Mouse (Mus musculus) forebrain, embryonic 13.5 days (tissue): ENCODE measurements around the gene Cda. TPM values are rescaled to one million over a fixed set of nuclear protein-coding genes. Genes with fewer than 3 reads are reported as not detected.
A peak's percentile ranks its signal among the peaks of the same experiment; 100 is the strongest.

Experiments
- ATAC-seq: fragments of 200-750 bp; cut with Nextera tagmentation; 2 replicates; pipeline ENCODE4 v1.8.0; 2017
- H3K27ac ChIP-seq: fragments of 300-500 bp; sonication (generic); 2 replicates; pipeline ENCODE4 v1.5.1; 2015; ENCODE audit warnings: inconsistent platforms, mild to moderate bottlenecking, moderate library complexity
- H3K27me3 ChIP-seq: fragments of 300-500 bp; sonication (generic); 2 replicates; pipeline ENCODE4 v1.6.1; 2015; ENCODE audit warnings: mild to moderate bottlenecking, inconsistent platforms
- H3K36me3 ChIP-seq: fragments of 300-500 bp; sonication (generic); 2 replicates; pipeline ENCODE4 v1.6.1; 2015; ENCODE audit warnings: mild to moderate bottlenecking, inconsistent platforms; ENCODE audit not compliant: poor library complexity, severe bottlenecking
- H3K4me1 ChIP-seq: fragments of 300-500 bp; sonication (generic); 2 replicates; pipeline ENCODE4 v1.6.1; 2015; ENCODE audit warnings: inconsistent platforms
- H3K4me2 ChIP-seq: fragments of 300-500 bp; sonication (generic); 2 replicates; pipeline ENCODE4 v1.6.1; 2015; ENCODE audit warnings: inconsistent platforms, mild to moderate bottlenecking, moderate library complexity
- H3K4me3 ChIP-seq: fragments of 300-500 bp; sonication (generic); 2 replicates; pipeline ENCODE4 v1.5.1; 2015; ENCODE audit warnings: mild to moderate bottlenecking, inconsistent platforms
- H3K9ac ChIP-seq: fragments of 300-500 bp; sonication (generic); 2 replicates; pipeline ENCODE4 v1.6.1; 2015; ENCODE audit warnings: mild to moderate bottlenecking, inconsistent platforms
- H3K9me3 ChIP-seq: fragments of 300-500 bp; sonication (generic); replicated peaks from 2 replicates; pipeline ENCODE4 v1.6.1; 2016; ENCODE audit warnings: inconsistent platforms
- WGBS: fragments of 180-500 bp; shearing (Covaris S2); methylation state at CpG from one replicate; pipeline ENCODE4 v1.1.7; 2015; 5-methylcytosine and 5-hydroxymethylcytosine counted together
- polyA plus RNA-seq: library from polyadenylated mRNA; unstranded; fragments of >200 nt; fragmentation: Nextera tagmentation; extraction: Ambion mirVana; gene quantifications from 2 replicates; pipeline ENCODE4 v1.2.1, GENCODE M21; 2015

The Cda gene
- polyA plus RNA-seq, 1 experiment from 2014 or later, result 2.2 TPM

DNA sequence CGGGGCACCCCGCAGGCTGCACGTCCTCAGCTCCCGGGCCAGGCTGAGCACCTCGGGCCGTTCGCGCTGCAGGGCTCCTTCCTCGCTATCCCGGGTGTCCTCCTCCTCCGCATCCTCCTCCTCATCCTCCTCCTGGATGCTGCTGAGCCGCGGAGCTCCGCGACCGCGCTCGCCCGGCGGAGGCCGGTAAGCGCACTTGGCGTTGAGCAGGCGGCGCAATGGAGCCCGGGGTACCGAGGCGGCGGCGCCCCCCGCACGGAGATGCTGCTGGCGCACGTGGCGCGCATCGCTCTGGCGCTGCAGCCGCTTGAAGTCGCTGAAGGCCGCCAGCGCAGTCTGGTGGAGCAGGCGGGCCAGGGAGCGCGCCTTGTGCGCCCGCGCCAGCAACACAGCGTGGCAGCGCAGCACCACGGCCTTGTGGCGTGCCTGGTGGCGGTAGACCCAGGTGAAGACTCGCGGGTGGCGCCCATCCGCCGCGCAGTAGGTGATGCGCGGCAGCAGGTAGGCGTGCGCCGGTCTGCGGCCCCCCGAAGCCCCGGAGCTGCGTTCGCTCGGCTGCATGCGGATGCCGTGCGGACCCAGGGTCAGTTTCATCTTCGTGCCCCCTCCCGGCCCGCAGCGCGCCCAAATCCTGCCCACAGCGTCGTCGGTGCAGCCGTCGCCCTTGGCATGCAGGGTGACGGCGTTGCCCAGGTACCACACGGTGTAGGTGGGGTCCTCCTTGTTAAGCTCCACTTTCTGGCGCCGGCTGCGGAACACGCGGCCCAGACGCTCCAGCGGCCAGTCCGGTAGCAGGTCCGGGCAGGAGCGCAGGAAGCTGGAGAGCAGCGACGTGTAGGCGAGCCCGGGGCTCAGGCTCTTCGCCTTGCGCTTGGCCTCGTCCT lies 27.5 kb upstream of the Cda start:
- Histone ChIP-seq H3K4me2 (peak overlapping the region; percentile 65), H3K27me3 (peaks cover 83% of the 10 kb centered on the region), H3K27ac (no peak overlapping the region), H3K36me3 (no peaks in the 10 kb centered on the region), H3K9me3 (no peaks in the 10 kb centered on the region), H3K4me3 (peak overlapping the region; percentile 37), H3K9ac (peak overlapping the region; percentile 48), H3K4me1 (peaks cover 21% of the 10 kb centered on the region)
- peak; percentile 61; the same call in 1 of the 2 replicates for ATAC-seq
- under 1% methylated on average over 91 of the region's 103 CpGs for WGBS

DNA sequence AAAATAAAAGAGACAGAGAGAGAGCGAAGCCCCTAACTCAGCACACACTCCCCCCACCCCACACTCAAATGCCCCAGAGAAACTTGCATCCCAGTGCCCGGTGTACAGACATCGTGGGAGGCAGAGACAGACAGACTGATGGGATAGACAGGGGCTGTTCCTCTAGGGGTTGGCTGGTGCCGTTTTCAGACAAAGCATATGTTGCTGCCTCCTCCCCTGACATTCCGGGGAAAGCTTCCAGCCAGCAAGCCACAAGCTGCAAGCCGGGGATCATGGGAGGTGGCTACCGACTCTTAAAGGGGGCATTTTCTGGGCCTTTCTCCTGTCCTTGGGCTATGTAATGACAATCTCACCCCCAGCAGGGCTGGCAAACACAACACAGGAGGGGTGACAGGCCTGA lies 25.9 kb upstream of the Cda start:
- no peak overlapping the region for H3K27ac ChIP-seq
- H3K4me2 ChIP-seq, result no peak overlapping the region
- no peaks in the 10 kb centered on the region for H3K36me3 ChIP-seq
- H3K9me3 ChIP-seq, result no peaks in the 10 kb centered on the region
- WGBS, result 59% methylated on average over 7 of the region's 7 CpGs
- no peak overlapping the region for H3K4me3 ChIP-seq
- no peak for ATAC-seq
- no peak overlapping the region for H3K9ac ChIP-seq
- peaks cover 77% of the 10 kb centered on the region for H3K27me3 ChIP-seq
- peaks cover 21% of the 10 kb centered on the region for H3K4me1 ChIP-seq

DNA sequence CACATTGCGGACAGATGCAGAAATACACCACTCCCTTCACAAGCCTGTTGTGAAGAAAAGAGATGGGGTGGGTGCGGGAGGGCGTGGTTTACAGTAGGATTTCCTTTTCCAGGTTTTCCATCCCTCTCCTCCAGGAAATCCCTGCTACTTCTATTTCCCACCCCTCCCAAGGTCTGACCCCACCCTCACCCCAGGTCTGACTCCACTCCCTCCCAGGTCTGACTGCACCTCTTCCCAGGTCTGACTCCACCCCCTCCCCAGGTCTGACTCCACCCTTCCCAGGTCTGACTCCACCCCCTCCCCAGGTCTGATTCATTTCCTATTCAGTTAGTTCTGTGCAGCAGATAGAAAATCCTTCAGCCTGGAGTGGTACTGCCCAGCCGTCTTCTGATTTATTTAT lies 16.0 kb upstream of the Cda start:
- no peaks in the 10 kb centered on the region for H3K36me3 ChIP-seq
- H3K4me2 ChIP-seq, result no peak overlapping the region
- no peaks in the 10 kb centered on the region for H3K9me3 ChIP-seq
- no peak overlapping the region for H3K9ac ChIP-seq
- H3K27me3 ChIP-seq, result no peaks in the 10 kb centered on the region
- WGBS, result 50% methylated on average over 4 of the region's 4 CpGs
- ATAC-seq, result no peak
- peaks cover 11% of the 10 kb centered on the region for H3K4me1 ChIP-seq
- no peak overlapping the region for H3K27ac ChIP-seq
- no peak overlapping the region for H3K4me3 ChIP-seq

DNA sequence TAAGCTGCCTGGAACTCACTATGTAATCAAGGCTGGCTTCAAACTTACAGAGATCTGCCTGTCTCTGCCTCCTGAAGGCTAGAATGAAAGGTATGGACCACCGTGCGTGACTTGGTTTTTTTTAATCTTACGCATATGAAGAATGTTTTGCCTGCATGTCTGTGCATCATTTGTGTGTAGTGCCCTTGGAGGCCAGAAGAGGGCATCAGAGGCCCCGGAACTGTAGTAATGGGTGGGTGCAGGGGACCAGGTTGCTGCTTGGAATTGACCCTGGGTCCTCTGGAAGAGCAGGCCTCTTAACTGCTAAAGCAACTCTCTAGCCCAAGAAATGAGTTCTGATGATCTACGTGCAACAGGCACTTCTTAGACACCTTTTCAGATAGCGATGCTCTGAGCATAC lies 14.7 kb upstream of the Cda start:
- Histone ChIP-seq H3K27ac (no peak overlapping the region), H3K4me3 (no peak overlapping the region), H3K4me1 (peaks cover 11% of the 10 kb centered on the region), H3K9ac (no peak overlapping the region), H3K27me3 (no peaks in the 10 kb centered on the region), H3K9me3 (no peaks in the 10 kb centered on the region), H3K4me2 (no peak overlapping the region), H3K36me3 (no peaks in the 10 kb centered on the region)
- 78% methylated on average over 6 of the region's 6 CpGs for WGBS
- ATAC-seq, result no peak

DNA sequence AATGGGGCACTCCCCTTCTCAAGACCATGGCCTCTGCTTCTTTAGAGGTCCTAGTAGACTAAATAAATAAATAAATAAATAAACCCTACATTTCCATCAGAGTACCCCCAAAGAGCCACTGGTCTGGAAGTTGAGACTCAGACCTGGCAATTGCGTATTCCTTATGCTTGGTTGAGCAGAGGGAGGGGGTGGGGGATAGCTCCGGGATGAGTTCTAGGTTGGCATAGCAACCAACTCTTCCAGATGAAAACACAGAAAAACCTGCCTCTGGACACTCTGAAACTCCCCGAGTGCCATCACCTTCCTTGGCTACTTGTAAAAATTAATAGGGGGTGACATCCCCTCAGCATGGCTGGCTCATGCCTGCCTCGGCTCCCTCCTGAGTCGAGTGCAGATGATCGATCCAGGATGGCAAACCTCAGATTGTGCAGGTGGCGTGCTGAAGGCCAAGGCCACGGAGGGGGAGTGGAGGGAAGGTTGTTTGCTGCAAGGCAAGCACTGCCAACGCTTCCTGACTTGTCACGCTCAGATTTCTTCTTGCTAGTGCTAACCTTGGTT lies 12.4 kb upstream of the Cda start:
- Histone ChIP-seq H3K9me3 (no peaks in the 10 kb centered on the region), H3K4me2 (no peak overlapping the region), H3K27ac (peak overlapping the region; percentile 25; the same call in 1 of the 2 replicates), H3K27me3 (no peaks in the 10 kb centered on the region), H3K36me3 (no peaks in the 10 kb centered on the region), H3K4me1 (peaks cover 11% of the 10 kb centered on the region), H3K9ac (no peak overlapping the region), H3K4me3 (no peak overlapping the region)
- WGBS, result 41% methylated on average over 10 of the region's 10 CpGs
- no peak for ATAC-seq

DNA sequence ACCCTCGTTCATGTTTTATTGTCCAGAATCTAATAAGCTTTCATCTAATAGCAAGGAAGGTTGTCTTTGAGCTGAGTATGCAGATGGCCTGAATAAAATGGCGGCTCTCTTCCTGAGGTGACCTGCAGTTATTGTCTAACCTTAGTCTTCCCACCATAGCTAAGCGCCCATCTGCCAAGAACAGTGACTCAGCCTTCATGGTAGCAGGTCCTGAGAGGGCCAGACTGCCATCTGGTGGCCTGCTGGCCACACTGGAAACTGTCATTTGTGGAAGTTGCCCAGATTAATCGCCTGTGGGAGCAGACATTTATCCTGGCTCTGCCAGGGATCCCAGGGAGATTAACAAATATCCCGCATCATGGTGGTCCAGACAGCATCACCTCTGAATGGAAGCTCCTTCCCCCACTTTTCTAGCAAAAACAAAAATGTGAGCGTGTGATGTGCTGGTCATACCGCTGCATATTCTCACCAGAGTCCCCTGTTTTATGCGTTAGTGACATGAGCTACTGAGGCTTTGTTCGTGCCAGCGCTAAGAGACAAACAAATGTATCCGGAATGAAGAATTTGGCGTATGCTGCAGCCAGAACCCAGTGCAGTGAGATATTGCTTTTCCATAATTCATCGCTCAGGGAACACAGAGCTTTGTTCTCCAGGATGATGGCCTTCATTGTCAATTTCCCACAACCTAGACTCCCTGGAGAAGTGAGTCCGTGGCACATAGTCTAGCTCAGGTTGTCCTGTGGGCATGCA lies 11.5 kb upstream of the Cda start:
- Histone ChIP-seq H3K4me1 (peaks cover 11% of the 10 kb centered on the region), H3K27me3 (no peaks in the 10 kb centered on the region), H3K9me3 (no peaks in the 10 kb centered on the region), H3K4me3 (no peak overlapping the region), H3K4me2 (no peak overlapping the region), H3K27ac (0 out of 2 replicates have a peak overlapping the region, but pooled peaks have one; percentile 25), H3K36me3 (no peaks in the 10 kb centered on the region), H3K9ac (no peak overlapping the region)
- 49% methylated on average over 14 of the region's 14 CpGs for WGBS
- peak; percentile 50; the same call in 1 of the 2 replicates for ATAC-seq

DNA sequence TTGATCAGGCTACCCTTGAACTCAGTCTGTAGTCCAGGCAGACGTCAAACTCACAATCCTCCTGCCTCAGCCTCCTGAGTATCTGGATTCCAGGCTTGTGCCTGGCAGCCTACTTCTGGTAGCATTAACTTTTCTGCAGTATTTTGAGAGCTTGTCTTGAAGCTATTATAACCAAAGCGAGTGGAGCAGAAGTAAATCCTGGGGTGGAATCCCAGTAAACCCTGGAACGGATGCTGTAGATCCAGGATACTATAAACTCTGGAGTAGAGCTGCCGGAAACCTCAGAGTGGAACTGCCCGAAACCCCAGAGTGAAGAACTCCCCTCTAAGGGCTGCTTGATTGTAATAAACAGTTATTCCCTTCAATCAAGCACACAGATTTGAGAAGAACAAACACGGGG lies 9.7 kb upstream of the Cda start:
- no peak for ATAC-seq
- Histone ChIP-seq H3K4me2 (no peak overlapping the region), H3K4me1 (peaks cover 15% of the 10 kb centered on the region), H3K9ac (no peak overlapping the region), H3K36me3 (no peaks in the 10 kb centered on the region), H3K27ac (no peak overlapping the region), H3K9me3 (no peaks in the 10 kb centered on the region), H3K27me3 (no peaks in the 10 kb centered on the region), H3K4me3 (no peak overlapping the region)
- WGBS, result 54% methylated on average over 6 of the region's 6 CpGs

DNA sequence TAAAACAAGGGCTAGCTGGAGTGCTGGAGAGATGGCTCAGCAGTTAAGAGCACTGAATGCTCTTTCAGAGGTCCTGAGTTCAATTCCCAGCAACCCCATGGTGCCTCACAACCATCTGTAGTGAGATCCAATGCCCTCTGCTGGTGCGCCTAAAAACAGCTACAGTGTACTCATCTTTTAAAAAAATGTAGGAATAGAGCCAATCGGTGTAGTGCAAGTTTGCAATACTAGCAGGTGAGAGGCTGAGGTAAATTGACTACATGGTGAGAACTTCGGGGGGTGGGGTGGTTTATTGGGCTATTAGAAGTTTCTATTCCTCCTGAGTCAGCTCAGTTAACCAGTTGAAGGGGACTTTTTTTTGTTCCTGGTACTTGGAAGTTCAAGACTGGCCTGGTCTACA lies 7.3 kb upstream of the Cda start:
- Histone ChIP-seq H3K4me3 (no peak overlapping the region), H3K9me3 (no peaks in the 10 kb centered on the region), H3K9ac (no peak overlapping the region), H3K27ac (no peak overlapping the region), H3K36me3 (no peaks in the 10 kb centered on the region), H3K4me1 (peaks cover 11% of the 10 kb centered on the region), H3K4me2 (no peak overlapping the region), H3K27me3 (no peaks in the 10 kb centered on the region)
- ATAC-seq, result no peak
- WGBS, result 86% methylated on average over 3 of the region's 3 CpGs

DNA sequence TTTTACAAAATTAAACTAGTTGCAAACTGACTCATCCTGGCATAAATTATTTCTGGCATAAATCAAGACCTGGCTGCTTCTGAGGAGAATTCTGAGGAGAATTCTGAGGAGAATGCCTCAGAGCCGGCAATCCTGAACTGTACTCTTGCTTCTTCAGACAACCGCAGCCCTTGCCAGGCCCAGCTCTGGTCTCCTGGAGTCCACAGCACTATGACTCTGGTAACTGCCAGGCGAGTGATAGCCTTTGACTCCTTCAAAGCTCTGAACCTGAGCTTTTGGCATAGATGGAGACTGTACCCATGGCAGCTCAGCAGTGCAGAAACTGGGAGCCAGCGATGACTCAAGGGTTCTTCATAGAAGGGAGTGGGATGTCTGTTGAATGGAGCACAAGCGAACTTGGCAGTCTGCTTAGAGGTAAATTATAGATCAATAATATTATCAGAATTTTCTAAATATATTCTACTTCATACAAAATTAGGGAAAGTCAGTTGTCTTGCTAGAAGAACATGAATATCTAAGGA lies 3.3 kb upstream of the Cda start:
- WGBS, result 87% methylated on average over 5 of the region's 5 CpGs
- H3K36me3 ChIP-seq, result no peaks in the 10 kb centered on the region
- no peak overlapping the region for H3K4me2 ChIP-seq
- no peak overlapping the region for H3K9ac ChIP-seq
- H3K27me3 ChIP-seq, result peaks cover 25% of the 10 kb centered on the region
- H3K4me3 ChIP-seq, result no peak overlapping the region
- H3K9me3 ChIP-seq, result no peaks in the 10 kb centered on the region
- ATAC-seq, result no peak
- no peak overlapping the region for H3K27ac ChIP-seq
- H3K4me1 ChIP-seq, result peaks cover 18% of the 10 kb centered on the region

DNA sequence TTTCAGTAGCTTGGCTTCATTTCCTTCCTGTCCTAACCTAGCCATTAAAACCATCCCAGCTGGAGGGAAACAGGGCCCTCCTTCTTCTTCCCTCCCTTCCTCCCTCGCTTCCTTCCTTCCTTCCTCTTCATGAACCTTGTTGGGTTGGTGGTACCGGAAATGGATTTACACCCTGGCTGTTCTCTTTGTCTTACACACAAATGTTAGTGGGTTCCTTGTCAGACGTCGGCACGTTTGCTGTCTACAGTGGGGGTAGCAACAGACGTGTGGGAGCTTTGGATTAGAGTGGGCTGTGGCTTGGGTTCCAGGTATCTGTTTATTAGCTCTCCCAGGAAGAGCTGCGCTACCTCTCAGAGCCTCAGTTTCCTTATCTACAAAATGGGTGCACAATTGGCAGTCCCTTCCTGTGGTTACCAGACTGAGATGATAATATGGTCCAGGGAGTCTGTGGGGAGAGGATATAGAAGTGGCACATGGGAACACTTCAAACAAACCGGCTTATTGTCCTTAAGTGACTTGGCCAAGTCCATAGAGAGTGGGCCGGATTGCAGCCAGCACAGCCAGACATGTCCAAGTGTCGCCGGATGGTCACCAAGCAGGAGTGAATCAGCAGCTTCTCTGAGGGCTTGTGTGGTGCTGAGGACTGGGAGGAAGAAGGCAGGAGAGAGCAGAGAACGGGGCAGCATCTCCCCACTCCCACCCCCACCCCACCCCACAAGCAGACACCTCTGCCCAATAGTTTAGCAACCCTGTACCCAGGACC lies 887 bp upstream of the Cda start:
- no peak overlapping the region for H3K9ac ChIP-seq
- no peak overlapping the region for H3K4me3 ChIP-seq
- H3K9me3 ChIP-seq, result no peaks in the 10 kb centered on the region
- no peak overlapping the region for H3K4me2 ChIP-seq
- no peak overlapping the region for H3K27ac ChIP-seq
- no peak for ATAC-seq
- H3K36me3 ChIP-seq, result no peaks in the 10 kb centered on the region
- peaks cover 28% of the 10 kb centered on the region for H3K27me3 ChIP-seq
- WGBS, result 83% methylated on average over 12 of the region's 12 CpGs
- peaks cover 18% of the 10 kb centered on the region for H3K4me1 ChIP-seq

DNA sequence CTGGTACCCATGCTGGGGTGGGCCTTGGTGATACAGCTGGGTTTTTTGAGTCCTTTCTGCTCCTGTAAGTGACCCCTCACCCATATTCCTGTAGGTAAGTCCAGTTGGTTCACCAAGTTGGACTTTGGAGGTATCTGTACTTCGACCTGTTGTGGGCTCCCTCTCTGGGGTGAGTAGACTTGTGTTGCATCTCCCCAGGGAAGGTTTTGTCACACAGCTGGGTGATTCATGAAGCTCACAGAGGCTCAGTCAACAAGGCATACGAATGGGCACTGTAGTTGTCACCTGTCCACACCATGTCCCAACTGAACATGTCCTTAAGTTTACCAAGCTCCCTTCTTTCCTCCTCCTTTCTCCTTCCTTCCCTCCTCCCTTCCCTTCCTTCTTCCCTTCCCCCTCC lies 1.2 kb downstream of the Cda start:
- H3K9me3 ChIP-seq, result no peaks in the 10 kb centered on the region
- H3K4me2 ChIP-seq, result no peak overlapping the region
- H3K27me3 ChIP-seq, result peaks cover 28% of the 10 kb centered on the region
- ATAC-seq, result no peak
- no peak overlapping the region for H3K9ac ChIP-seq
- peaks cover 17% of the 10 kb centered on the region for H3K4me1 ChIP-seq
- no peak overlapping the region for H3K4me3 ChIP-seq
- 82% methylated on average over 2 of the region's 2 CpGs for WGBS
- H3K36me3 ChIP-seq, result no peaks in the 10 kb centered on the region
- no peak overlapping the region for H3K27ac ChIP-seq
